Mouse (Mus musculus) urinary bladder, postnatal 10 days (tissue): Measurements from ENCODE around the gene E030030I06Rik.
"Not testable (repeated sequence)": the region's sequence is repeated elsewhere in the genome, so short reads cannot be mapped to it uniquely, and the experiment has no call there.

Source experiments
- DNase-seq: peaks from one replicate; pipeline ENCODE4 v3.0.0; 2022; ENCODE audit warnings: low spot score

Gene E030030I06Rik

DNA sequence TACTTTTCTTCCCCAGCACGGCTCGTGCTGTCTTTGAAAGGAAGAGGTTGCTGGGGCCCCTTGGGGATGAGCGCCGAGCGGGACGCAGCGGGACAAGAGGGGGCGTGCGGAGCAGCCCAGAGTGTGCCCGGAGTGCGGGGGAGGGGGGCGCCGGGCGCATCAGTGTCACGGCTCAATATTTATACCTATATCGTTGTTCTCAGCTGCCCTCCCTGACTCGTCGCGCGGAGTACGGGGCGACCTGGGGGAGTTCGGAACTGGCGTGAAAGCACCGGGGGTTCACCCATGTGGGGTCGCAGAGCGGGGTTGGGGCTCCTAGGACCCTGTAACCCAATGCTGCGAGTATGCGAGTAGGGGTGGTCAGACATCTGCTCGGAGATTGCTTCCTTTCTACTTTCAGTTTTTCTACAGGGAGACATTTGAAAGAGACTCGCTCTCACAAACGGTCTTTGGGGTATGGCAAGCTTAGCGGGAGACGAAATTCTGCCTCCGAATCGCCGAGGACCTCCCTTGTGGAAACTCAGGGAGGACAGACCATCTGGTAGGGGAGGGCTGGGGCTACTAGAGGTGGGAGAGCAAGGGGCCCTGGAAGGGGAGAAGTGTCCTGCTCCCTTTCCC is at the start of gene E030030I06Rik:
Gene E030030I06Rik, minus strand, starts transcription at position 198 of the 618 bp plus-strand sequence.
- DNase-seq: no peak

DNA sequence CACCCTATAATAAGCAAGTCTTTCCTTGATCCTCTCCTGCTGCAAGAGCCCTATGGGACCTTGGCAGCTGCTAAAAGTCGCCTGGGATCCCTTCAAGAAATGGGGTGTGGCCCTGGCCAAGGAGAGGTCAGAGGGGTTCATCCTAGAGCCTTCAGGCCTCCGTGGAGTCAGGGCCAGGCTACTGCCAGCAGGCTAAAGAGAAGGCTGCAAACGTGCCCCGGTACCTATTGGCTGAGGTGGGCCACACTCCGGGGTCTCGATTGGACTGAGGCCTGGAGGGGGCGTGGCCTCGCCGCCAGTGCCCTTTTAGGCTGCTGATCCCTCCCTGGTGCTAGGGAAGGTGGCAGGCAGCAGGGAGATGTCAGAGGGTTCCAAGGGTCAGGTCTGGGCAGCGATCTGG is 42.0 kb upstream of the E030030I06Rik start:
- not testable (repeated sequence) for DNase-seq

DNA sequence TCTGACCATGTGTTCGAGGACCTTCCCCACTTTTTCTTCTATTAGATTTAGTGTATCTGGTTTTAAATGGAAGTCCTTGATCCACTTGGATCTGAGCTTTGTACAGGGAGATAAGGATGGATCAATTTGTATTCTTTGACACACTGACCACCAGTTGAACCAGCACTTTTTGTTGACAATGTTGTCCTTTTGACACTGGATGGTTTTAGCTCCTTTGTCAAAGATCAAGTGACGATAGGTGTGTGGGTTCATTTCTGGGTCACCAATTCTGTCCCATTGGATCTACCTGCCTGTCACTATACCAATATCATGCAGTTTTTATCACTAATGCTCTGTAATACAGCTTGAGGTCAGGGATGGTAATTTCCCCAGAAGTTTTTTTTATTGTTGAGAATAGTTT is 27.4 kb upstream of the E030030I06Rik start:
- not testable (repeated sequence) for DNase-seq

DNA sequence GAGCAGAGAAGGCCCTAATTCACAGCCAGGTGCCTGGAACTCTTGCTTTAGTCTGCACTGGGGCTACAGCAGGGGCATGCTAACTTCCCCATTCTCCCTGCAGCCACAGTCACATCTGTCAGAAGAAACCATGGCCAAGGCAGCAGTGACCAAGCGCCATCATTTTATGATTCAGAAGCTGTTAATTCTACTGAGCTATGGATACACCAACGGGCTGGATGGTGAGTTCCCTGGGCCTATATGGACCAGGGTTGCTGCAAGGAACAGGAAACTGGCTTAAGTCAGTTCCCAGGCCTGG is 25.1 kb upstream of the E030030I06Rik start:
- DNase-seq: not testable (repeated sequence)

DNA sequence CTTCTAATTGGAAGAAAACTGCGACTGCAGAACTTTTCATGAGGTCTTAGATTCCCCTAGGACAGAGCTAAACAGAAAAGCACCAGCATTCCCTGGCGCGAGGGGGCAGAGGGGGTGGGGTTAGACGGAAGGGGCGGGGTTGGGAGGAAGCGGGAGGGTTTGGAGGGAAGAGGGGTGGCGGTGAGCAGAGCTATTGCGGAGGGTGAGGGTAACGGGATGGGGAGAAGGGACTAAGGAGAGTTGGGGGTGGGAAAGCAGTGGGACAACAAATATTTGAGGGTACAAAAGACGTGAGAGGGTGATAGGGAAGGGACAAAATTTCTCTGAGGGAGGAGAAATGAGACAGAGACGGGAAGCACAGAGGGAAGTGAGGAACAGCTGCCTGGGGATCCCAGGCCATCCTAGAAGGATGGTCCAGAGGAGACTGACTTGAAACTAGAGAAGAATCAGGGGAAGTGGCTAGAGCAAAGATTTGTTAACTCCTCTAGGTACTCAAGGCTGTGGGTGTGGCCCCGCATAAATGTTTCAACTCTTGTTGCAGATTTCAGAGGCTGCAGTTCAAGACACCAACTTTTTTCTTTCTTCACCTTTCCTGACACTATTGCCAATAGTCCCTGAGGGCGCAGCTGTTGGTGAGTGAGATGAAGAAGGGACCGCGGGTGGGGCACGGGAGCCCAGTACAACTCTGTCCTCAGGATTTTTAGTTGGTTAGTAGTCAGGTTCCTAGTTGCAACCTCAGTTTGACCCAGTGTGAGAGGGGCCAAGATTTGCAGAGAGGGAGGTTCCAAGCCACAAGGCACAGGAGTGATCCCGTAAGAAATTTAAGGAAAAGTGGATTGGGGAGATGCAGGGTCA is 24.5 kb upstream of the E030030I06Rik start:
- DNase-seq: not testable (repeated sequence)

DNA sequence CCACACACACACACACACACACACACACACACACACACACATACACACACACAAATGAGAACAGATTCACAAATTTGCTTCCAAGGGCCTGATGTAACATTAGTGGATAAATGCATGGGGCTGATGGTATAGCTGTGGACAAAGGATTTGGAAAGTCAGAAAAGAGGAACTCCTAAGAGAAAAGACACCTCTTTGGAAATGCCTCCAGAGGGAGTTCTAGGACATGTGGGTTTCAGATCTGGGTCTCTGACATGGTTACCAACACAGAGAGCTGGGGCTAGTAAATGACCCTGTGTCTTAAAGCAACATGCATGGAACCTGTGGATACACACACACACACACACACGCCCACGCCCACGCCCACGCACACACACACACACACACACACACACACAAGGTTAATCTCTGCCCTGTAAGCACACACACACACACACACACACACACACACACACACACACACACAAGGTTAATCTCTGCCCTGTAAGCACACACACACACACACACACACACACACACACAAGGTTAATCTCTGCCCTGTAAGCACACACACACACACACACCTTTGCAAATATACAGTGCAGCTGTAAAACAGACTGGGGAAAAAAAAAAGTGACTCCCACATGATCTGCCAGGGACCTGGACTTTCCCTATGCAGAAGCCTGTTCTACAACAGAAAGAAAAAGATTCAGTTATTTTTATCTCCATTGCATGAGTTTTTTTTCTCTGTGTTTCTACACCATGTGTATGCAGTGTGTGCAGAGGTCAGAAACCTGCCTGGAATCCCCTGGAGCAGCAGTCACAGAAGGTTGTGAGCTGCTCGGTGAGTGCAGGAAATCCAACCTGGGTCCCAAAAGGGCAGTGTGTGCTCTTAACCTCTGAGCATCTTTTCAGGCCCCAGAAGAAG is 23.6 kb upstream of the E030030I06Rik start:
- not testable (repeated sequence) for DNase-seq

DNA sequence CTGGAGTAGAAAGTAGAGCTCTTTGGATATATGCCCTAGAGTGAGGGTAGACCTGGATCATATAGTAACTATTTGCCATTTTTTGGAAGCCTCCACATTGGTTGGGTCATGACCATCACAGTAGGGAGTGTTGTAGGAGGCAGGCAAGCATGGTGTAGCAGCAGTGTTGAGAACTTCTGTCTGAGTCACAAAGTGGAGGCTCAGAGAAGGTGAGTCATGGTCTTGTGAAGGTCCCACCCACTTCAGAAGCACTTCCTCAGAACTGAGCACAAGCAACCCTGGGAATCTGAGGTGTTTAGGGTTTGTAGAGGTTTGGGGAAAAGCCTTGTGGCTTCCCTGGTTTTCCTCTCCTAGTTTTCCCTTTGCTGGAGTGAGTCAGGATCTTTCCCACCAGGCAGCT is 20.0 kb upstream of the E030030I06Rik start:
- not testable (repeated sequence) for DNase-seq

DNA sequence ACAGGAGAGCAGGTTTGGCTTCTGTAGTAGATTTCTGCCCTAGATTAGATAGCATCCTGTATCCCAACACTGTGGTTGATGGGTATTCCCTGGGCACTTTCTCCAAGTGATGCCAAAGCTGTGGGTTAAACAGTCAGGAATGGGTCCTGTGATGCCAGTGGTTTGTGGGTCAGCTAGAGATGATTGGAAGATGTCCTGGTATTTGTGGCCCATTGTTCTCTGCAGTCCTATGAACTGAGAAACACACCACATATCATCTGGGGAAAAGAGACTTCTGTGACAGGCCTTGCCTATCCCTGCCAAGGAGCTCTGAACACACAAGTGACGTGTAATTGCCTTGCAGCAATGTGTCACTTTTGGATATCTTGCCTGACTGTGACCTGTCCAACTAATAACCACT is 18.0 kb upstream of the E030030I06Rik start:
- DNase-seq: not testable (repeated sequence)

DNA sequence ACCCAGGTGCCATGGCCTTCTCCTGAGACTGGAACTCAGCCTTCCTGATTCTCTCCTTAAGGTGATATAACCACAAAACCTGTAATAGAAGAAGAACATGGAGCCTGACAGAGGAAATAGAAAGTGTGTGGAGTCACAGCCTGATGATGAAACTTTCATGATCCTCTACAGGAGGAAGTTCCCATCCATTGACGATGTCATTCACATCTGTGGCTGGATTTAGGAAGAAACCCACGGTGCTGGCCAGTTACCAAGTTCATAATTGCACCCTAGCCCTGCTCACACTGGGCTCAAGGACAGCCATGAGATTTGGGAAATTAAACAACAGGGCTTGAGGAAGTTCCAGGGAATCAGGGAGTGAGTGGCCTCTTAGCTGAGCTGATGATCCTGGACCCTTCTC is 17.0 kb upstream of the E030030I06Rik start:
- not testable (repeated sequence) for DNase-seq

DNA sequence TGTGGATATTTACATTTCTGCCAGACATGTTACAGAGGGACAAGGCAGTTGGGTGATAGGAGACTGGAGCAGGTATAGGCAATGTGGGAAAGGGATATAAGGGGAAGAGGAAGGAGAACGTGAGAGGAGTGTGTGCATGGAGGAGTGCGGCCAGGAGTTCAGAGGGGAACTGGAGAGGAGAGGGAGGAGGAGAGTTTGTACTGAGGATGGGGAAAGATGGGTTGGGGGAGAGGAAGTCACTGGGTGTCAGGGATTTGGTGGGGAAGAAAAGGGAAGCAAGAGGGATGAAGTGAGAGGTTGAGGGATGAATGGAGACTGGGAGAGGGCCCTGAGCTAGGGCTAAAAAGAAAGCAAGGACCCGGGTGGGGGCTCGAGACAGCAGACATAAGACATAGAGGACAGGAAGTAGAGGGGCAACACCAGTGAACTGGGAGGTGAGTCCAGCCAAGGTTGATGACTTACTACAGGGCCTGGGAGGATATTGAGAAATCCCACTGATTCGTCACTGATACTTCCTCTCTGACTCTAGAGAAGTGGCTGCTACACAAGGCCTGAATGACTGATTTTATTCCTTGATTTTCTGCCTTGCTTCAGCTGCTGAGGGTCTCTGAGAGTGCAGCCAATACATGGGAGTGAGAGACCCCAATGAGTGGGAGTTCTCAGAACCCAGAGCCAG is 16.4 kb upstream of the E030030I06Rik start:
- not testable (repeated sequence) for DNase-seq

DNA sequence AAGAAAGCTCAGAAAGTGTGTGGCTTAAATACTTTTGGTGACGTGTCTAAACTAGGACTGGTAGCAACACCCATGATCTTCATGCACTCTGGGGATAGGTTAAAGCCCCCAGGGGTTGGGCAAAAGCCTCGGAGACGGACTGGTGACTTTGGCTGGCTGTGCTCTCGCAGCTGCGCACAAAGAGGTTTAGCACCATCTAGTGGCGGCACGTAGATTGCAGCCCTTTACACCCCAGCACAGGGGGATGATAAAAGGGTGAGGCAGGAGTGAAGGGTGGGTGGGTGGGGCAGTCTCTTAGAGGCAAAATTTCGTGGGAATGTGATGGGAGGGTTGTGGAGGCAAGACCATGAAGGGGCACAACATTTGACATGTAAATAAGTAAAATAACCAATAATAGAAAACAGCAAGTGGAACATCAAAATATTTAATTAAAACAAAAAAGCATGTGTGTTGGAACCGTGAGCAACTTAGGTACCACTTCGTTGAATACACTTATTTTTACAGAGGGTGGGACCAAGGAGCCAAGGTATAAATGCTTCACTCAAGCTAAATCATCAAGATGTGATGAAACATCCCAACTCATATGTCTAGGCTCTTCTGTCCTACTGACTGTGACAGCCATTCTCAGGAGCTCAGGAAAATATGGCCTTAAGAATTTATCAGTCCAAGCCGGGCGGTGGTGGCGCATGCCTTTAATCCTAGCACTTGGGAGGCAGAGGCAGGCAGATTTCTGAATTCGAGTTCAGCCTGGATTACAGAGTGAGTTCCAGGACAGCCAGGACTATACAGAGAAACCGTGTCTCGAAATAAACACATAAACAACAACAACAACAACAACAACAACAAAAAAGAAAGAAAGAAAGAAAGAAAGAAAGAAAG is 14.9 kb upstream of the E030030I06Rik start:
- not testable (repeated sequence) for DNase-seq

DNA sequence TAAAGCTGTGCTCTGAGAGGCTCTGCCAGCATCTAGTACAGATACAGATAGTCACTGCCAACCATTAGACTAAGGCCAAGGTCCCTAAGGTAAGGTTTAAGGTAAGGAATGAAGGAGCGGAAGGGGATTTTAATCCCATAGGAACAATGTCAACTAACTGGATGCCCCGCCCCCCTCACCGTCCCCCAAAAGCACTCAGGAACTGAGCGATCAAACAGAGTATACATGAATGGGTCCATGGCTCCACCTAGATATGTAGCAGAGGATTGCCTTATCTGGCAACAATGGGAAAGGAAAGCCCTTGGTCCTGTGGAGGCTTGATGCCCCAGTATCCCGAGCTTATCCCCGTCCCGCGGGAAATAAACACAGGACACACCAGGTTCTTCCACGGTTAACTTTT is 14.2 kb upstream of the E030030I06Rik start:
- not testable (repeated sequence) for DNase-seq

DNA sequence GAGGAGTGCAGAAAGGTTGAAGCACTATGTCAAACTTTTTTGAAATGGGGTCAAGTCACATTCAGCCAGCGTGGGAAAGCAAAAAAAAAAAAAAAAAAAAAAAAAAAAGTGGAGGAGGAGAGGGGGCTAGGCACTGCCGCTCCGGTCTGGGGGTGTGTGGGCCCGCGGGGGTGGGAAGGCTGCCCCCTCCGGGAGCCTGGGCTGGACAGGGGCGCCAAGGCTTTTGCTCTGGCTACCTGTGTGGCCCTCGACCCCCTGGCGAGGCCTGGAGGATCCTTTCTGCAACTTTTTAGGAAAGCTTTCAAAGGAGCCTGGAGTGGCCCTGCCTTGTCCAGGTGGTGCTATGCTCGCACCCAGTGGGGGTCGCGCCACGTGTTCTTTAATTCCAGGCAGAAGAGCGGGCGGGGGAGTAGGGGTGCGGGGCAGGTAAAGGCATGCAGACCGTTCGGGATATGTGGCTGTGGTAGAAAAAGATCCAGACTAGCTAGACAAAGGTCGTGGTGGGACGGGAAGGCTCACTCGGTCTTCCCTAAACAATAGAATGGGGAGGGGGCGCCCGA is 10.6 kb upstream of the E030030I06Rik start:
- DNase-seq: no peak

DNA sequence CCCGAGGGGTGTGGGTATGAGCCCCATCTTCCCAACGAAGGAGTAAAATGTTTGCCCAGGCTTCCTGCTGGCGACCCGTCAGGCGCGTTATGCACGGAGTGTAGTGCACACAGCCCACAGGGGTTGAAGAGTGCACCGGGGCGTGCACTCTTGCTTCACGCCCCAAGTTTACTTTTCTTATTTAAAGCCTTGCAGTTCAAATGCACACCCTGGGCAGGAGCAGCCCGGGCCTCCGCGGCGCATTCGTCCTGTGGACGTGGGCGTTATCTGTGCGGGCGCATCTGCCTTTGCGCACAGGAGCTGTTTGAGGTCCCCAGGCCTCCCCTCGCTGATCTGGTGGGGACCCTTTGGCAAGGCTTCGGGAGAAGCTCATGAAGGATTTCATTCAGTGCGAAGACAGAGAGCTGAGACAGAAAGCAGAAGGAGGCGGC is 10.1 kb upstream of the E030030I06Rik start:
- no peak for DNase-seq

DNA sequence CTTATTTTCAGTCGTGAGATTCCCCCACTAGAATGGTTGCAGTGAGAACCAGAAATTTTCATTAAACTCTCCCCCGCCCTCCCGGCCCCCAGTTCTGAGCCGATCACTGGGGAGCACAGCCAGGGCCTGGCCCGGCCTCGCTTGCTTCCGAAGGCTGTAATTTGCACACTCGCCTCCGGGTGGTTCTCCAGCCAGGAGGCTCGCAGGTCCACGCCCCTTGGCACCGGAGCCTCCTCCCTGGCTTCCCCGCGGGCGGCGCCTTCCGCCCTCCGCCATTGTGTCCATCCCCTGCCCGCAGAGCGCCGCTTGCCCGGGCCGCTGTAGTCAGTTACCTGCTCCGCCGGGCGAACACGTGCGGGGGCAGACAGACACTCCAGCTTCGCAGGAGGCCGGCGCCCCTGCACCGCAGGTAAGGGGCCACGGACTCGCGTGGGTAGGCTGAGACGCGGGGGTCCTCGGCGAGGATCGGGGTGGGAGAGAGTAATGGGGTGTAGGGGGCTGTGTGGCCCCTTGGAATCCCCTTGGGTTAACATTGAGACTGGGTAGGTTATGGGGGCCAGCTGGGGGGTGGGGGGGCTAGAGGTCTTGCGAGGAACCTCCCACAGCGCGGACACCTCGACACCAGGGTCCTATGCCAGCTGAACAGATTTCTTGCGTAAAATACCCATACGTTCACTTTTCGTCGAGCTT is 9.4 kb upstream of the E030030I06Rik start, which contains the start of the genes Raet1e and H60b:
Gene Raet1e, plus strand, starts transcription at position 260 of the 690 bp plus-strand sequence.
Gene H60b, plus strand, starts transcription at position 277 of the 690 bp plus-strand sequence.
- not testable (repeated sequence) for DNase-seq

DNA sequence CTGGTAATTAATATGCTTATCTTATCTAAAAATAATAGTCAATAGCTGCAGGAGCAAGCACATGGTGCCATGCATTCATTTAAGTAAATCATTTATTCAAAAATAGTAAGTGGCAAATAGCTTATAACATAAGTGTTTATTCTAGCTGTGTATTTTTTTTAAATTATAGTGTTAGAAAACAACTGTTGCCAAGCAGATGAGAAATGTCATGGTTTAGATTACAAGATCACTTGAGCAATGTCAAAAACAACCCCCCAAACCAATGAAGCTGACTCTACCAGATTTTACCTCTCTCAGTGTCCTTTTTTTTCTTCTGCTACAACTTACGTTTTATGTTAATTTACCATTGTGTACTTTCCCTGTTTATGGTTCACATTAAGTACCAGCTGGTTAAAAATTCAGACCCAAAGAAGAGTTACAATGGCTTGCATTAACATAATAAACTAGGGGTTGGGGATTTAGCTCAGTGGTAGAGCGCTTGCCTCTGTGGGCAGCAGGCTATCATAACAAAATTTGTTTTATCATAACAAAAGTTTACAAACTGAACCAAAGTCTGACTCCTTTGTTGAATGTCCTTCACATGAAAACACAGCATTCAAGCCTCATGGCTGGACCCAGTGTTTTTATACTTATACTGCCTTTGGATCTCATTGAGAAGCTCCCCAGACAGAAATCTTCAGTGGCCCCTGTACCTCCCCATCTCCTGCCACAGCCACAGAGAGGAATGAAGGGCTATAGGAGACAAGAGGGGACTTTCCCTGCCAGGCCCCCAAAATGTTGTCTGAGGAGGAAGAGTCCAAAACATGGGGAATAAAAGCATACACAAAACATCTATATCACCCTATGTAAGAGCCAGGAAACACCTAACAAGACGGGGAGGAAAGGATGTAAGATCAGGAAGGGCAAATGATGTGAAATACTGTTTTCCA is 6.1 kb upstream of the E030030I06Rik start:
- DNase-seq: no peak

DNA sequence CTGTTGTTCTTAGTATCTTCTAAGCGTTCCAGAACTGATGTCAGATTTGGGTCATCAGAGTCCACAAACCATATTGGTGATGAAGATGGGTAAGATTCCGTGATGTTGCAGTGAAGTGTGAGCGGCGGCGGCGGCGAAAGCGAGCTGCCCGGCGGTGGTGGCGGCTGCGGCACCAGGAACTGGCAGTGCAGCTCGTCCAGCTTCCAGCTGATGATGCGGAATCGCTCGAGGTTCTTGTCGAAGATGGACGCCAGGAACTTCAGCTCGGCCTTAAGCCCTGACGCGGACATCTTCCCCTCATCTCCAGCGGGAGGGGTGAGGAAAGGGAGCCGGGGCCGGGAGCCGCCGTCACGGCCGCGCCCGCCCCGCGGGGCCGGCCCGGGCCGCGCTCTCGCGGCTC is 5.1 kb upstream of the E030030I06Rik start:
- not testable (repeated sequence) for DNase-seq

DNA sequence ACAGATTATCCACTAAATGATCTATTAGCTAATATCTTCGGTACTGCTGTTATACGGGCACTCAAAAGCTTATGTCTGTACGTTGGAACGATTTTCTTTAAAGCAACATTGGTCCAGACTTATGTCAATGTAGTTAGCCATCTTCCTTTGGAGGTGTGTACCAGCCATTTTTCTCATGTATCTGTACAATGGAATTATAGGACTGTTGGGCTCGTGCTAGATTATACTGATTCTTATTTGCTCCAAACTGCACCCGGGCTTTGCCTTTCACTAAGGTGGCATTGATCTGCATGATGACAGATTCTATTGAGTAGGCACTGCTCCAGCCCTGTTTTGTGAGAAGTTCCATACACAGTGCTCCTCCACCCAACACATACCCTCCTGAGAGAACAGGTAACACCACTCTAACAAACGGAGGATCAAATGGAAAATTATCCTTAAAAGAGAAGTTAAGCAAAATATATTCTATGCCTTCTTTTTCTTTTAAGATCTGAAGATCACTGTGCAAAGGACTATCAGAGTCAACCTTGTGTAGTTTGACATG is 4.1 kb upstream of the E030030I06Rik start:
- DNase-seq: not testable (repeated sequence)
